19 mouse cellular contexts compared by ENCODE assay signal in genomic region chr6:135495841-135496240, GRCm38 (mm10).
DNase-seq lines count a peak whose midpoint lies in the region; ATAC-seq and TF ChIP-seq lines count a peak whose summit lies in the region.
"Had no signal": no experiment of that assay in that cellular context is flagged by ENCODE, and none has a peak within 500 bp of the region (broad histone marks: within the 10 kb centered on the region; RNA-seq: fewer than 3 reads in every experiment).

No protein-coding gene starts in this region.

- H3K4me1 ChIP-seq in kidney, embryonic 16.5 days (ENCODE audit: insufficient read depth, low read length), result no peaks in the 10 kb centered on the region
- H3K4me1 ChIP-seq in lung, adult 2 months (ENCODE audit: control insufficient read depth, insufficient read depth, low read length), result no peaks in the 10 kb centered on the region
- H3K4me1 ChIP-seq: forebrain, embryonic 13.5 days; hindbrain, embryonic 13.5 days; limb, embryonic 15.5 days; neural tube, embryonic 12.5 days had no signal

- intact Hi-C loops in heart, postnatal 25 days (cut with DNase I), result no loop called here
- intact Hi-C loops in heart, postnatal 14 days (cut with DNase I), result no loop called here

- H3K27me3 ChIP-seq in kidney, embryonic 16.5 days (ENCODE audit: insufficient read depth, low read length), result no peaks in the 10 kb centered on the region
- H3K27me3 ChIP-seq: forebrain, embryonic 13.5 days; hindbrain, embryonic 13.5 days; limb, embryonic 15.5 days; neural tube, embryonic 12.5 days had no signal

- H3K27ac ChIP-seq in kidney, embryonic 16.5 days (ENCODE audit: low read length), result no peak overlapping the region
- H3K27ac ChIP-seq: forebrain, embryonic 13.5 days; hindbrain, embryonic 13.5 days; limb, embryonic 15.5 days; neural tube, embryonic 12.5 days had no signal

- H3K4me3 ChIP-seq in kidney, embryonic 16.5 days (ENCODE audit: low read length), result no peak overlapping the region
- no peak overlapping the region for H3K4me3 ChIP-seq in lung, adult 2 months (replicated peaks; ENCODE audit: extremely low read depth, low read depth, low read length)
- H3K4me3 ChIP-seq: forebrain, embryonic 13.5 days; hindbrain, embryonic 13.5 days; limb, embryonic 15.5 days; neural tube, embryonic 12.5 days had no signal

- 67% methylated on average over 2 of the region's 2 CpGs for WGBS in kidney, embryonic 16.5 days
- WGBS in lung, adult 2 months, result 47% methylated on average over 2 of the region's 2 CpGs

- H3K36me3 ChIP-seq in kidney, embryonic 16.5 days (ENCODE audit: insufficient read depth, low read length), result no peaks in the 10 kb centered on the region
- H3K36me3 ChIP-seq: hindbrain, embryonic 13.5 days; limb, embryonic 15.5 days; neural tube, embryonic 12.5 days had no signal

- no peak for ATAC-seq in kidney, embryonic 16.5 days (ENCODE audit: low FRiP score, low TSS enrichment)
- ATAC-seq: forebrain, embryonic 13.5 days had no signal

- H3K9ac ChIP-seq in kidney, embryonic 16.5 days (replicated peaks; ENCODE audit: low read length), result no peak overlapping the region
- H3K9ac ChIP-seq: forebrain, embryonic 13.5 days; hindbrain, embryonic 13.5 days; limb, embryonic 15.5 days; neural tube, embryonic 12.5 days had no signal

- DNase-seq in heart, adult 8-10 months (ENCODE audit: low spot score), result peak; percentile 46
- no peak for DNase-seq in heart, postnatal 25 days (ENCODE audit: low spot score)
- peak; percentile 1 to 10 for DNase-seq in kidney, postnatal 36 days
- DNase-seq in lung, postnatal 10 days, result peak; percentile 5
- DNase-seq in lung, adult 2 months, result no peak
- DNase-seq in heart, postnatal 14 days, result peak; percentile 33 to 50
- DNase-seq in spleen, postnatal 10 days (ENCODE audit: low spot score in 2 of 2), result no peak
- DNase-seq: adrenal gland, postnatal 25 days; cerebellum, adult 8-10 months; gastrocnemius, postnatal 36 days; layer of hippocampus, adult 9-11 months; left cerebral cortex, postnatal 4 days; midbrain, embryonic 14.5 days; right cerebral cortex, postnatal 14 days had no signal

- no peak for TF ChIP-seq CTCF in lung, adult 2 months (IDR thresholded peaks at IDR 0.05; ENCODE audit: insufficient read depth, low read length)

- TF ChIP-seq POLR2A in lung, adult 2 months (IDR thresholded peaks at IDR 0.05; ENCODE audit: borderline replicate concordance, extremely low read depth, low read depth, low read length), result no peak

- H3K9me3 ChIP-seq in kidney, embryonic 16.5 days (ENCODE audit: low read length), result no peaks in the 10 kb centered on the region
- H3K9me3 ChIP-seq: forebrain, embryonic 13.5 days; hindbrain, embryonic 13.5 days; limb, embryonic 15.5 days; neural tube, embryonic 12.5 days had no signal

- no peak overlapping the region for H3K4me2 ChIP-seq in kidney, embryonic 16.5 days (replicated peaks; ENCODE audit: low read depth, low read length)
- H3K4me2 ChIP-seq: forebrain, embryonic 13.5 days; hindbrain, embryonic 13.5 days; limb, embryonic 15.5 days; neural tube, embryonic 12.5 days had no signal

Comparison
In these comparisons a context has a peak if more than half of its experiments do, and no peak if none do; other contexts are left out.
1. DNase-seq: peak in heart, adult 8-10 months (single experiment), kidney, postnatal 36 days (2 of 2), lung, postnatal 10 days (single experiment) and heart, postnatal 14 days (2 of 2); none in heart, postnatal 25 days (single experiment), lung, adult 2 months (single experiment) and spleen, postnatal 10 days (0 of 2).